9 mouse cellular contexts compared by ENCODE assay signal in the genomic region with DNA sequence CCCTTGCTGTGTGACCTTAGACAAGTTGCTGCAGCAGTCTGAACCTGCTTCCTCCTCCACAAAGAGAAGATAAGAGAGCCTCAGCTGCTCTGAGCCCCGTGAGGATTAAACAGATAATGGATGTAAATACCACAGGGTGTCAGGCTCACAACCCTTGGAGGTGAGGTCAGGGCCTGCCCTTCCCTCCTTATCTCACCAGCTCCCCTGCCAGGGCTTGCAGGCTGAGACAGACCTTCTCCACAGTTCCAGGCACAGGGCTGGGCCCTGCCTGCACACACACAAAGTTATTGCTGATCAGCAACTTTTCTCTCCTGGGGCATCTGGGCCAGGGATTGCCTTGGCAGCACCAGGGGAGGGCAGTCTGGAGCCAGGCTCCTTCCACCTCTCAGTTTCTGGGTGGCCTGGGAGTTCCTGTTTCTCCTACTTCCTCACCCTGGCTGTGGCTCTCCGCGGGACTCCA. TPM values are rescaled to one million over a fixed set of nuclear protein-coding genes. Genes with fewer than 3 reads are reported as not detected.
DNase-seq lines count a peak whose midpoint lies in the region; ATAC-seq and TF ChIP-seq lines count a peak whose summit lies in the region.
"Had no signal": no experiment of that assay in that cellular context is flagged by ENCODE, and none has a peak within 500 bp of the region (broad histone marks: within the 10 kb centered on the region; RNA-seq: fewer than 3 reads in every experiment).

No protein-coding gene starts in this region.

- WGBS in heart, embryonic 11.5 days (ENCODE audit: insufficient replicate concordance): 10% methylated on average over 3 of the region's 3 CpGs
- WGBS in heart, embryonic 12.5 days: 14% methylated on average over 3 of the region's 3 CpGs
- WGBS in liver, postnatal 0 days (ENCODE audit: insufficient replicate concordance): 6% methylated on average over 3 of the region's 3 CpGs
- 19% methylated on average over 3 of the region's 3 CpGs for WGBS in forebrain, embryonic 10.5 days

- peak; percentile 74 for ATAC-seq in heart, embryonic 11.5 days (replicated peaks; ENCODE audit: insufficient number of reproducible peaks, low FRiP score, low TSS enrichment)
- peak; percentile 41 for ATAC-seq in heart, embryonic 12.5 days (ENCODE audit: insufficient number of reproducible peaks, low FRiP score)
- peak; percentile 93 for ATAC-seq in liver, postnatal 0 days

- no peaks in the 10 kb centered on the region for H3K36me3 ChIP-seq in heart, embryonic 11.5 days (ENCODE audit: control insufficient read depth, insufficient read depth, low read length)
- H3K36me3 ChIP-seq in heart, embryonic 12.5 days: no peaks in the 10 kb centered on the region
- no peaks in the 10 kb centered on the region for H3K36me3 ChIP-seq in liver, postnatal 0 days (replicated peaks; ENCODE audit: insufficient read depth, low read length)
- no peaks in the 10 kb centered on the region for H3K36me3 ChIP-seq in forebrain, embryonic 10.5 days (replicated peaks)

- H3K4me3 ChIP-seq in heart, embryonic 11.5 days (ENCODE audit: low read depth, low read length): no peak overlapping the region
- H3K4me3 ChIP-seq in heart, embryonic 12.5 days: no peak overlapping the region
- H3K4me3 ChIP-seq in liver, postnatal 0 days (ENCODE audit: low read depth, low read length): no peak overlapping the region
- H3K4me3 ChIP-seq in forebrain, embryonic 10.5 days: no peak overlapping the region

- H3K27me3 ChIP-seq in heart, embryonic 11.5 days (ENCODE audit: control insufficient read depth, insufficient read depth, low read length): peaks cover 18% of the 10 kb centered on the region
- H3K27me3 ChIP-seq in heart, embryonic 12.5 days (replicated peaks): peaks cover 27% of the 10 kb centered on the region
- peaks cover 13% of the 10 kb centered on the region for H3K27me3 ChIP-seq in liver, postnatal 0 days (ENCODE audit: insufficient read depth, low read length)
- H3K27me3 ChIP-seq in forebrain, embryonic 10.5 days (ENCODE audit: poor library complexity, severe bottlenecking): peaks cover 65% of the 10 kb centered on the region

- no peak; the same call in 1 of the 2 replicates for TF ChIP-seq EP300 in liver, postnatal 0 days (IDR thresholded peaks at IDR 0.05; ENCODE audit: low read depth)

- H3K9me3 ChIP-seq in heart, embryonic 11.5 days (replicated peaks; ENCODE audit: control insufficient read depth, low read length): no peaks in the 10 kb centered on the region
- H3K9me3 ChIP-seq in heart, embryonic 12.5 days (replicated peaks): no peaks in the 10 kb centered on the region
- no peaks in the 10 kb centered on the region for H3K9me3 ChIP-seq in liver, postnatal 0 days (ENCODE audit: low read length)
- no peaks in the 10 kb centered on the region for H3K9me3 ChIP-seq in forebrain, embryonic 10.5 days

- TF ChIP-seq CTCF in liver, postnatal 0 days (IDR thresholded peaks at IDR 0.05; ENCODE audit: low read depth): peak; percentile 31; the same call in 1 of the 2 replicates

- no peak overlapping the region for H3K4me2 ChIP-seq in heart, embryonic 11.5 days
- no peak overlapping the region for H3K4me2 ChIP-seq in heart, embryonic 12.5 days
- 0 out of 2 replicates have a peak overlapping the region, but pooled peaks have one; percentile 18 for H3K4me2 ChIP-seq in liver, postnatal 0 days (ENCODE audit: low read depth, low read length)

- DNase-seq in heart, postnatal 4 days: no peak
- DNase-seq in ES-CJ7 (ENCODE audit: low read depth, low spot score): peak; percentile 48
- DNase-seq in liver, postnatal 0 days: peak; percentile 27
- DNase-seq in thymus, adult 18-20 months: no peak
- DNase-seq in forebrain, embryonic 10.5 days (ENCODE audit: extremely low spot score, low spot score): no peak
- no peak for DNase-seq in B cell, adult 2 months

- H3K4me1 ChIP-seq in heart, embryonic 11.5 days (ENCODE audit: control insufficient read depth, insufficient read depth, low read length): peaks cover 18% of the 10 kb centered on the region
- H3K4me1 ChIP-seq in heart, embryonic 12.5 days (replicated peaks): peaks cover 43% of the 10 kb centered on the region
- H3K4me1 ChIP-seq in liver, postnatal 0 days (ENCODE audit: insufficient read depth): peaks cover 11% of the 10 kb centered on the region; the same call in 1 of the 2 replicates
- H3K4me1 ChIP-seq in forebrain, embryonic 10.5 days: peaks cover 32% of the 10 kb centered on the region

- no peak overlapping the region for H3K9ac ChIP-seq in heart, embryonic 11.5 days (ENCODE audit: low read depth, low read length)
- H3K9ac ChIP-seq in heart, embryonic 12.5 days: no peak overlapping the region
- H3K9ac ChIP-seq in liver, postnatal 0 days (replicated peaks): no peak overlapping the region

- H3K27ac ChIP-seq in heart, embryonic 11.5 days (ENCODE audit: low read depth, low read length): no peak overlapping the region
- H3K27ac ChIP-seq in heart, embryonic 12.5 days (ENCODE audit: poor library complexity, severe bottlenecking): no peak overlapping the region
- no peak overlapping the region for H3K27ac ChIP-seq in liver, postnatal 0 days (ENCODE audit: low read depth)
- no peak overlapping the region for H3K27ac ChIP-seq in forebrain, embryonic 10.5 days

RNA-seq across cellular contexts. Expression of gene Pou3f1, which starts 11.6 kb away (rescaled TPM):
- 0.21 and 0.24 TPM in 2 replicates for polyA plus RNA-seq in heart, embryonic 11.5 days (2014; fragmentation: Nextera tagmentation; extraction: Ambion mirVana)
- under 1 TPM; 0.16 to 0.24 TPM for total RNA-seq in heart, postnatal 4 days (2021)
- 0.23 and 0.36 TPM in 2 replicates for polyA plus RNA-seq in heart, embryonic 12.5 days (2016; fragmentation: Nextera tagmentation; extraction: Ambion mirVana)
- polyA plus RNA-seq in liver, postnatal 0 days (2015; fragmentation: Nextera tagmentation; extraction: Ambion mirVana): not detected in 2 replicates
- polyA plus RNA-seq in forebrain, embryonic 10.5 days (2016; fragmentation: Nextera tagmentation; extraction: Ambion mirVana): 2.7 and 3.0 TPM in 2 replicates

RNA-seq across cellular contexts. Expression of gene 3100002H09Rik, which starts 34.4 kb away (rescaled TPM):
- not detected in 2 replicates for polyA plus RNA-seq in heart, embryonic 11.5 days (2014; fragmentation: Nextera tagmentation; extraction: Ambion mirVana)
- not detected for total RNA-seq in heart, postnatal 4 days (2021)
- polyA plus RNA-seq in heart, embryonic 12.5 days (2016; fragmentation: Nextera tagmentation; extraction: Ambion mirVana): not detected in 2 replicates
- not detected in 2 replicates for polyA plus RNA-seq in liver, postnatal 0 days (2015; fragmentation: Nextera tagmentation; extraction: Ambion mirVana)
- 0.31 and 0.61 TPM in 2 replicates for polyA plus RNA-seq in forebrain, embryonic 10.5 days (2016; fragmentation: Nextera tagmentation; extraction: Ambion mirVana)
- total RNA-seq: heart, adult 18-20 months had no signal

RNA-seq across cellular contexts. Expression of gene Utp11, which starts 48.4 kb away (rescaled TPM):
- polyA plus RNA-seq in heart, embryonic 11.5 days (2014; fragmentation: Nextera tagmentation; extraction: Ambion mirVana): 57.1 and 60.7 TPM in 2 replicates
- 10 to 100 TPM; 17.3 to 18.7 TPM for total RNA-seq in heart, postnatal 4 days (2021)
- polyA plus RNA-seq in heart, embryonic 12.5 days (2016; fragmentation: Nextera tagmentation; extraction: Ambion mirVana): 58.4 and 61.5 TPM in 2 replicates
- 20.1 and 21.6 TPM in 2 replicates for polyA plus RNA-seq in liver, postnatal 0 days (2015; fragmentation: Nextera tagmentation; extraction: Ambion mirVana)
- polyA plus RNA-seq in forebrain, embryonic 10.5 days (2016; fragmentation: Nextera tagmentation; extraction: Ambion mirVana): 63.0 and 65.9 TPM in 2 replicates

RNA-seq across cellular contexts. Expression of gene Fhl3, which starts 55.5 kb away (rescaled TPM):
- polyA plus RNA-seq in heart, embryonic 11.5 days (2014; fragmentation: Nextera tagmentation; extraction: Ambion mirVana): 6.3 and 6.4 TPM in 2 replicates
- 10 to 100 TPM; 22.4 to 23.4 TPM for total RNA-seq in heart, postnatal 4 days (2021)
- 6.2 TPM in 2 replicates for polyA plus RNA-seq in heart, embryonic 12.5 days (2016; fragmentation: Nextera tagmentation; extraction: Ambion mirVana)
- 2.5 and 2.7 TPM in 2 replicates for polyA plus RNA-seq in liver, postnatal 0 days (2015; fragmentation: Nextera tagmentation; extraction: Ambion mirVana)
- 5.5 and 8.7 TPM in 2 replicates for polyA plus RNA-seq in forebrain, embryonic 10.5 days (2016; fragmentation: Nextera tagmentation; extraction: Ambion mirVana)

Comparison
In these comparisons a context has a peak if more than half of its experiments do, and no peak if none do; other contexts are left out.
1. ATAC-seq: peak in every context shown above with its lines; median percentile 93 in liver, postnatal 0 days; 74 in heart, embryonic 11.5 days; 41 in heart, embryonic 12.5 days.
2. DNase-seq: peak in ES-CJ7 (single experiment) and liver, postnatal 0 days (single experiment); none in heart, postnatal 4 days (single experiment), thymus, adult 18-20 months (0 of 2), forebrain, embryonic 10.5 days (single experiment) and B cell, adult 2 months (0 of 2).